Mouse (Mus musculus): Measurements from ENCODE around the gene Myadml2.

Gene Myadml2

GRCm38 (mm10) chr11:120630401-120630871 is 17.5 kb downstream of the Myadml2 start:
- DNase-seq (ENCODE audit: extremely low read depth, low read depth), result no peak

- DNase-seq (ENCODE audit: extremely low read depth, low read depth), result no peak
Observed at GRCm38 (mm10) chr11:120629911-120630310, 18.0 kb downstream of the Myadml2 start.

GRCm38 (mm10) chr11:120629341-120629730 is 18.6 kb downstream of the Myadml2 start:
- DNase-seq (ENCODE audit: extremely low read depth, low read depth), result no peak

GRCm38 (mm10) chr11:120628601-120629340 is 19.2 kb downstream of the Myadml2 start:
- no peak for DNase-seq (ENCODE audit: extremely low read depth, low read depth)

GRCm38 (mm10) chr11:120627468-120628300 is 20.3 kb downstream of the Myadml2 start:
- DNase-seq (ENCODE audit: extremely low read depth, low read depth), result no peak

- no peak for DNase-seq (ENCODE audit: extremely low read depth, low read depth)
Observed at GRCm38 (mm10) chr11:120626785-120627467, 21.0 kb downstream of the Myadml2 start.

- DNase-seq (ENCODE audit: extremely low read depth, low read depth), result no peak
Observed at GRCm38 (mm10) chr11:120625152-120625775, 22.7 kb downstream of the Myadml2 start, which contains the start of gene Sirt7. TSS of gene Sirt7 (minus strand) at chr11:120625240.

GRCm38 (mm10) chr11:120624680-120625111 is 23.3 kb downstream of the Myadml2 start:
- no peak for DNase-seq (ENCODE audit: extremely low read depth, low read depth)

GRCm38 (mm10) chr11:120623961-120624679 is 23.8 kb downstream of the Myadml2 start:
- no peak for DNase-seq (ENCODE audit: extremely low read depth, low read depth)

GRCm38 (mm10) chr11:120622805-120623204 is 25.2 kb downstream of the Myadml2 start:
- DNase-seq (ENCODE audit: extremely low read depth, low read depth), result no peak

- DNase-seq (ENCODE audit: extremely low read depth, low read depth), result no peak
Observed at GRCm38 (mm10) chr11:120620195-120620594, 27.8 kb downstream of the Myadml2 start.

GRCm38 (mm10) chr11:120618619-120619535 is 29.1 kb downstream of the Myadml2 start:
- no peak for DNase-seq (ENCODE audit: extremely low read depth, low read depth)

- DNase-seq (ENCODE audit: extremely low read depth, low read depth), result peak; percentile 74
Observed at GRCm38 (mm10) chr11:120617519-120618112, 30.3 kb downstream of the Myadml2 start, which contains the start of gene Pcyt2. TSS of gene Pcyt2 (minus strand) at chr11:120617936.

- no peak for DNase-seq (ENCODE audit: extremely low read depth, low read depth)
Observed at GRCm38 (mm10) chr11:120616617-120617294, 31.2 kb downstream of the Myadml2 start.

GRCm38 (mm10) chr11:120615606-120616203 is 32.3 kb downstream of the Myadml2 start:
- no peak for DNase-seq (ENCODE audit: extremely low read depth, low read depth)

- DNase-seq (ENCODE audit: extremely low read depth, low read depth), result no peak
Observed at GRCm38 (mm10) chr11:120615167-120615566, 32.8 kb downstream of the Myadml2 start.

GRCm38 (mm10) chr11:120613976-120614375 is 34.0 kb downstream of the Myadml2 start:
- no peak for DNase-seq (ENCODE audit: extremely low read depth, low read depth)

GRCm38 (mm10) chr11:120613481-120613972 is 34.4 kb downstream of the Myadml2 start:
- no peak for DNase-seq (ENCODE audit: extremely low read depth, low read depth)

Data from MEL-GATA-1-ER (cell line).